Mouse (Mus musculus) 3134 (cell line): Measurements from ENCODE around the gene Ydjc.

Experiments used
- DNase-seq: peaks from one replicate; pipeline ENCODE4 v3.0.0-alpha.2; 2011; ENCODE audit warnings: low spot score; ENCODE audit not compliant: insufficient read length; ENCODE audit errors: extremely low read depth

Gene Ydjc

GRCm38 (mm10) chr16:17209404-17209960 is 65.1 kb downstream of the Ydjc start:
- no peak for DNase-seq
